Mouse (Mus musculus): ENCODE results near the gene Gm37240. TPM values are rescaled to one million over a fixed set of nuclear protein-coding genes. Genes with fewer than 3 reads are reported as not detected.

Gene Gm37240
- polyA plus RNA-seq, 1 experiment from 2014 or later, result 0.82 TPM

GRCm38 (mm10) chr3:85337881-85338754 is 549.2 kb downstream of the Gm37240 start:
- no peak overlapping the region for H3K4me3 ChIP-seq (ENCODE audit: low read depth, low read length)
- H3K9ac ChIP-seq (ENCODE audit: low read length), result no peak overlapping the region
- H3K9me3 ChIP-seq (ENCODE audit: control insufficient read depth, low read length), result no peaks in the 10 kb centered on the region
- H3K27me3 ChIP-seq (ENCODE audit: control insufficient read depth, insufficient read depth, low read length), result no peaks in the 10 kb centered on the region
- ATAC-seq (ENCODE audit: insufficient read depth, low FRiP score, low TSS enrichment) (no peak), DNase-seq (ENCODE audit: low spot score) (no peak)
- H3K4me2 ChIP-seq (ENCODE audit: low read depth), result no peak overlapping the region
- H3K4me1 ChIP-seq (ENCODE audit: control insufficient read depth, insufficient read depth, low read length), result peaks cover 4% of the 10 kb centered on the region
- H3K27ac ChIP-seq (ENCODE audit: low read depth, low read length), result no peak overlapping the region
- WGBS, result 68% methylated on average over 7 of the region's 7 CpGs
- no peaks in the 10 kb centered on the region for H3K36me3 ChIP-seq (ENCODE audit: control insufficient read depth, insufficient read depth, low read length)

DNA sequence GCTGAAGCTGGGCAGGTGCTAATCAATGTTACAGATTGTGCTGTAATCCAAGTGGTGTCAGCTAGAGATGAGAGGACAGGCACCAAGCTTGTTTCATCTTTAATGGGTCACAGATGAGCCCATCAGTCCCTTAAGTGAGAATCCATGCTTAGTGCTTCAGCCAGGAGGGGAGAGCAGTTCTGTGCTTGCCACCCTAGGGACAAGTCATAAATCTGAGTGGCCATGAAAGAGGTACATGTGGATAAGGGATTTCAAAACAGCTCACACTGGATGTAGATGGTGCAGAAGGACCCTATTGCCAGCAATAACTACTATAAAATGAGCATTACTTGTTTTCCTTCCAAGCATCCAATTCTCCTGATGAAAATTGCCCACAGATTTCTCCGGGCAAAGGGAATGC is 551.8 kb downstream of the Gm37240 start:
- Histone ChIP-seq H3K36me3 (ENCODE audit: control insufficient read depth, insufficient read depth, low read length) (no peaks in the 10 kb centered on the region), H3K4me2 (ENCODE audit: low read depth) (no peak overlapping the region), H3K9me3 (ENCODE audit: control insufficient read depth, low read length) (no peaks in the 10 kb centered on the region), H3K27ac (ENCODE audit: low read depth, low read length) (no peak overlapping the region), H3K27me3 (ENCODE audit: control insufficient read depth, insufficient read depth, low read length) (no peaks in the 10 kb centered on the region), H3K4me3 (ENCODE audit: low read depth, low read length) (no peak overlapping the region), H3K9ac (ENCODE audit: low read length) (no peak overlapping the region), H3K4me1 (ENCODE audit: control insufficient read depth, insufficient read depth, low read length) (peaks cover 4% of the 10 kb centered on the region)
- DNase-seq (ENCODE audit: low spot score), result no peak
- 60% methylated on average over 1 of the region's 1 CpGs for WGBS
- ATAC-seq (ENCODE audit: insufficient read depth, low FRiP score, low TSS enrichment), result no peak

DNA sequence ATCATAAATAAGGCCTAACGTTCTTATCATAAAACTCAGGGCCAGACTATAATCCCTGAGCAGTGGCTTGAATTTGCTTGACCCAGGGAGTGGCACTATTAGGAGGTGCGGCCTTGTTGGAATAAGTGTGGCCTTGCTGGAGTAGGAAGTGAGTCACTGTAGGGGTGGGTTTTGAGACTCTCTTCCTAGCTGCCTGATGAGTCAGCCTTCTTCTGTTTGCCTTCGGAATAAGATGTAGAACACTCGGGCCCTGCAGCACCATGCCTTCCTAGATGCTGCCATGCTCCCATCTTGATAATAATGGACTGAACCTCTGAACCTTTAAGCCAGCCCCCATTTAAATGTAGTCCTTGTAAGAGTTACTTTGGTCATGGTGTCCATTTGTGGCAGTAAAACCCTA is 555.0 kb downstream of the Gm37240 start:
- Histone ChIP-seq H3K36me3 (ENCODE audit: control insufficient read depth, insufficient read depth, low read length) (no peaks in the 10 kb centered on the region), H3K27me3 (ENCODE audit: control insufficient read depth, insufficient read depth, low read length) (no peaks in the 10 kb centered on the region), H3K27ac (ENCODE audit: low read depth, low read length) (no peak overlapping the region), H3K4me2 (ENCODE audit: low read depth) (no peak overlapping the region), H3K4me1 (ENCODE audit: control insufficient read depth, insufficient read depth, low read length) (peaks cover 4% of the 10 kb centered on the region), H3K9me3 (ENCODE audit: control insufficient read depth, low read length) (no peaks in the 10 kb centered on the region), H3K4me3 (ENCODE audit: low read depth, low read length) (no peak overlapping the region), H3K9ac (ENCODE audit: low read length) (no peak overlapping the region)
- DNase-seq (ENCODE audit: low spot score), result no peak
- WGBS, result 91% methylated on average over 4 of the region's 4 CpGs
- no peak for ATAC-seq (ENCODE audit: insufficient read depth, low FRiP score, low TSS enrichment)

- no peak for DNase-seq (ENCODE audit: low spot score)
- 70% methylated on average over 5 of the region's 5 CpGs for WGBS
Observed at GRCm38 (mm10) chr3:85318256-85318655, 569.1 kb downstream of the Gm37240 start.

DNA sequence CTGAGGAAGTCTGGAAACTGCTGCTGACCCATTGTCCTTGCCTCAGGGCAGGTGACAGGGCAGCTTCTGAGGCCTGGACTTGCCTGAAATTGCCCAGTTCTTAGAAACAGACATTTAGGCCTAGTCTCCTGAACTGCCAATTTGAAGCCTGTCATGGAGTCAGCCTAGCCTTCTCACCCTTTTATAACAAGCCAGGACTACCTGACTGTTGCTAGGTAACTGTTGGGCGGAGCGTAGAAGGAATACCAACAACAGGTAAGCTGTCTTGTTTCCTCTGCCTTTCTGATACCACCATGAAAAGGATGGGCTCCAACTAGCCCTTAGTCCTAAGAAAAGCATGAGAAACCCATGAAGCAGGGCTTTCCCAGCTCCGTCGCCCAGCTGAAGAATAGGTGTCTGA is 570.0 kb downstream of the Gm37240 start:
- no peaks in the 10 kb centered on the region for H3K27me3 ChIP-seq (ENCODE audit: control insufficient read depth, insufficient read depth, low read length)
- H3K9ac ChIP-seq (ENCODE audit: low read length), result no peak overlapping the region
- WGBS, result 97% methylated on average over 4 of the region's 4 CpGs
- H3K36me3 ChIP-seq (ENCODE audit: control insufficient read depth, insufficient read depth, low read length), result no peaks in the 10 kb centered on the region
- H3K4me1 ChIP-seq (ENCODE audit: control insufficient read depth, insufficient read depth, low read length), result no peaks in the 10 kb centered on the region
- ATAC-seq (ENCODE audit: insufficient read depth, low FRiP score, low TSS enrichment) (no peak), DNase-seq (ENCODE audit: low spot score) (no peak)
- no peak overlapping the region for H3K4me3 ChIP-seq (ENCODE audit: low read depth, low read length)
- H3K9me3 ChIP-seq (ENCODE audit: control insufficient read depth, low read length), result no peaks in the 10 kb centered on the region
- H3K27ac ChIP-seq (ENCODE audit: low read depth, low read length), result no peak overlapping the region
- H3K4me2 ChIP-seq (ENCODE audit: low read depth), result no peak overlapping the region

More at GRCm38 (mm10) chr3:85318256-85318655, 569.1 kb downstream of the Gm37240 start:
- H3K27me3 ChIP-seq (ENCODE audit: control insufficient read depth, insufficient read depth, low read length), result no peaks in the 10 kb centered on the region
- H3K4me3 ChIP-seq (ENCODE audit: low read depth, low read length), result no peak overlapping the region
- H3K27ac ChIP-seq (ENCODE audit: low read depth, low read length), result no peak overlapping the region
- no peak overlapping the region for H3K4me2 ChIP-seq (ENCODE audit: low read depth)
- H3K4me1 ChIP-seq (ENCODE audit: control insufficient read depth, insufficient read depth, low read length), result no peaks in the 10 kb centered on the region
- H3K9me3 ChIP-seq (ENCODE audit: control insufficient read depth, low read length), result no peaks in the 10 kb centered on the region
- ATAC-seq (ENCODE audit: insufficient read depth, low FRiP score, low TSS enrichment), result no peak
- H3K36me3 ChIP-seq (ENCODE audit: control insufficient read depth, insufficient read depth, low read length), result no peaks in the 10 kb centered on the region
- H3K9ac ChIP-seq (ENCODE audit: low read length), result no peak overlapping the region

DNA sequence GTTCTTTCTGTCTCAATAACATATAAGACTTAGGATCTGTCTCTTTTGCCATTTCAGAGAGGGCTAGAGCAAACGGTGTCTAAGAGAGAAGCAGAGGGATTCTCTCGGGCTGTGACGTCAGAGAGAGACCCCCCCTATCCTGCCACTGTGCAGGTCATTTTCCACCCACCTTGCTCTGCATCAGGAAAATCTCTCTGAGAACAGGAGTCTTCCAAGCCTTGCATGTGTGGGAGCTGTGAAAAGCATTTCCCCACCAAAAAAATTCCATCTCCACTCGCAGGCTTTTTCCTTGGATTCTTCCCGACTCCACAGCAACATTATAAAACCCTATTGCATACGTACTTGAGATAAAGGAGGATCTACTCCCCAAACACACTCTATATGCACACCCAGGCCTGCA is 572.4 kb downstream of the Gm37240 start:
- Histone ChIP-seq H3K27ac (ENCODE audit: low read depth, low read length) (no peak overlapping the region), H3K9me3 (ENCODE audit: control insufficient read depth, low read length) (no peaks in the 10 kb centered on the region), H3K9ac (ENCODE audit: low read length) (no peak overlapping the region), H3K4me1 (ENCODE audit: control insufficient read depth, insufficient read depth, low read length) (no peaks in the 10 kb centered on the region), H3K4me3 (ENCODE audit: low read depth, low read length) (no peak overlapping the region), H3K4me2 (ENCODE audit: low read depth) (no peak overlapping the region), H3K27me3 (ENCODE audit: control insufficient read depth, insufficient read depth, low read length) (no peaks in the 10 kb centered on the region), H3K36me3 (ENCODE audit: control insufficient read depth, insufficient read depth, low read length) (no peaks in the 10 kb centered on the region)
- 86% methylated on average over 6 of the region's 6 CpGs for WGBS
- DNase-seq (ENCODE audit: low spot score), result no peak
- ATAC-seq (ENCODE audit: insufficient read depth, low FRiP score, low TSS enrichment), result no peak

GRCm38 (mm10) chr3:85313646-85314255 is 573.6 kb downstream of the Gm37240 start:
- Histone ChIP-seq H3K36me3 (ENCODE audit: control insufficient read depth, insufficient read depth, low read length) (no peaks in the 10 kb centered on the region), H3K9me3 (ENCODE audit: control insufficient read depth, low read length) (no peaks in the 10 kb centered on the region), H3K4me3 (ENCODE audit: low read depth, low read length) (no peak overlapping the region), H3K9ac (ENCODE audit: low read length) (no peak overlapping the region), H3K4me2 (ENCODE audit: low read depth) (no peak overlapping the region), H3K27me3 (ENCODE audit: control insufficient read depth, insufficient read depth, low read length) (no peaks in the 10 kb centered on the region), H3K27ac (ENCODE audit: low read depth, low read length) (no peak overlapping the region), H3K4me1 (ENCODE audit: control insufficient read depth, insufficient read depth, low read length) (no peaks in the 10 kb centered on the region)
- 17% methylated on average over 4 of the region's 4 CpGs for WGBS
- ATAC-seq (ENCODE audit: insufficient read depth, low FRiP score, low TSS enrichment) (no peak), DNase-seq (ENCODE audit: low spot score) (no peak)

DNA sequence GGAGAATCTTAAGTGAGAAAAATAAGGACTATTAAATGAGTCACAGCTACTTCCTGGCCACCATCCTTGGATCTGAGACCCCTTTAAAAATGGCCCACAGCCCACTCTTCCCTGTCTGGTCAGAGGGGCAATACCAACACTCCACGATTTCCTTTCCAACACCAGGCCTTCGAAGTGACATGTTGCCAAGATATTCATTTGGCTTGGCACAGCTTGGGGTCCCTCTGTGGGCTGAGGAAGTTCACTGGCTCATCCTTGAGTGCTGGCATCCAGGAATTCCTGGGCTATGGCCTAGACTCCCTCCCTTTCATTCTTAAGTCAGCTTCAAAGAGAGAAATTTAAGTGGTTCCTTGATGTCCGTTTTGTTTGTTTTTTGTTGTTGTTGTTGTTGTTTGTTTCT is 576.1 kb downstream of the Gm37240 start:
- H3K9ac ChIP-seq (ENCODE audit: low read length), result no peak overlapping the region
- DNase-seq (ENCODE audit: low spot score) (no peak), ATAC-seq (ENCODE audit: insufficient read depth, low FRiP score, low TSS enrichment) (no peak)
- H3K27ac ChIP-seq (ENCODE audit: low read depth, low read length), result no peak overlapping the region
- H3K9me3 ChIP-seq (ENCODE audit: control insufficient read depth, low read length), result no peaks in the 10 kb centered on the region
- WGBS, result 90% methylated on average over 3 of the region's 3 CpGs
- no peak overlapping the region for H3K4me3 ChIP-seq (ENCODE audit: low read depth, low read length)
- H3K4me2 ChIP-seq (ENCODE audit: low read depth), result no peak overlapping the region
- H3K27me3 ChIP-seq (ENCODE audit: control insufficient read depth, insufficient read depth, low read length), result no peaks in the 10 kb centered on the region
- H3K36me3 ChIP-seq (ENCODE audit: control insufficient read depth, insufficient read depth, low read length), result no peaks in the 10 kb centered on the region
- H3K4me1 ChIP-seq (ENCODE audit: control insufficient read depth, insufficient read depth, low read length), result no peaks in the 10 kb centered on the region

Measured in neural tube, embryonic 11.5 days (tissue).